Mouse (Mus musculus): Measurements from ENCODE around the gene Dnmt3a.
"Not testable (repeated sequence)": the region's sequence is repeated elsewhere in the genome, so short reads cannot be mapped to it uniquely, and the experiment has no call there.

Dnmt3a gene

GRCm38 (mm10) chr12:3907008-3907407 is 101.2 kb downstream of the Dnmt3a start:
- DNase-seq (ENCODE audit: low read depth, low spot score) = no peak
- Histone ChIP-seq H3K27me3 (ENCODE audit: control insufficient read depth, insufficient read depth, low read length, poor library complexity, severe bottlenecking) (no peaks in the 10 kb centered on the region), H3K36me3 (ENCODE audit: control insufficient read depth, insufficient read depth, low read length, poor library complexity, severe bottlenecking) (peaks cover 3% of the 10 kb centered on the region; the same call in 1 of the 2 replicates)

DNA sequence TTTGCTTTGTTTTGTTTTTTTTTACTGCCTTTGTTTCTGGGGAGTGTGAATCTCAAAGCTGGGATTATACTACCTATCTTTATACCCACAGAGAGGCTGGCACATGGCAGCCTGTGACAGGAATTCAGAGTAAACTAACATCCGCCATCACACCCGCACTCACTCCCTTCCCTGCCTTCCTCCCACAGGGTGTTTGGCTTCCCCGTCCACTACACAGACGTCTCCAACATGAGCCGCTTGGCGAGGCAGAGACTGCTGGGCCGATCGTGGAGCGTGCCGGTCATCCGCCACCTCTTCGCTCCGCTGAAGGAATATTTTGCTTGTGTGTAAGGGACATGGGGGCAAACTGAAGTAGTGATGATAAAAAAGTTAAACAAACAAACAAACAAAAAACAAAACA is 101.6 kb downstream of the Dnmt3a start:
- H3K27me3 ChIP-seq (ENCODE audit: control insufficient read depth, insufficient read depth, low read length, poor library complexity, severe bottlenecking) = no peaks in the 10 kb centered on the region
- H3K36me3 ChIP-seq (ENCODE audit: control insufficient read depth, insufficient read depth, low read length, poor library complexity, severe bottlenecking) = peaks cover 3% of the 10 kb centered on the region; the same call in 1 of the 2 replicates
- DNase-seq (ENCODE audit: low read depth, low spot score) = no peak

- Histone ChIP-seq H3K36me3 (ENCODE audit: control insufficient read depth, insufficient read depth, low read length, poor library complexity, severe bottlenecking) (peaks cover 2% of the 10 kb centered on the region; the same call in 1 of the 2 replicates), H3K27me3 (ENCODE audit: control insufficient read depth, insufficient read depth, low read length, poor library complexity, severe bottlenecking) (no peaks in the 10 kb centered on the region)
- no peak for DNase-seq (ENCODE audit: low read depth, low spot score)
Measured at GRCm38 (mm10) chr12:3910466-3911093, 104.8 kb downstream of the Dnmt3a start.

DNA sequence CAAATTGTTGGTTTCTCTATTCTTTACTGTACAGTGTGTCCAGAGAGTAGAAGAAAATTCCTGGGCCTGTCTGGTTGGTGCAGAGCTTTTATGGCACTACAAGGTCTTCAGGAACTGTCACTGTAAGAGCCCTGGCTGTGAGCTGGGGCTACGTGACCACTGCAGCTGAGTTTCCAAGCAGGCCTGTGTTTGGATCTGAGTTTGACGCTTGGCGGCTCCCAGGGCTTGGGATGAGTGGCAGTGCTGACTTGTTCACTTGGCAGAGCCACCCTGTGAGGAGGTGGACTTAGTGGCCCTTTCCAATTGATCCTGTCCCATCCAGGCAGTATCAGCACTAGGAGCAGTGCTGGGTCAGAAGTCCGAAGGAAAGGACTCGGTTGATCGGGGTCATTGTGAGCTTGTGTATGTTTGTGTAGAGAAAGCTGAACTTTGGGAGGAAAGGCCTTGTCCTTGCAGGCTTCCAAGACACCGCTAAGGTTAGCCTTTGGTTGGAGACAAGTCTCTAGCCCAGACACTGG is 106.1 kb downstream of the Dnmt3a start:
- H3K36me3 ChIP-seq (ENCODE audit: control insufficient read depth, insufficient read depth, low read length, poor library complexity, severe bottlenecking) = peaks cover 2% of the 10 kb centered on the region; the same call in 1 of the 2 replicates
- no peak for DNase-seq (ENCODE audit: low read depth, low spot score)
- no peaks in the 10 kb centered on the region for H3K27me3 ChIP-seq (ENCODE audit: control insufficient read depth, insufficient read depth, low read length, poor library complexity, severe bottlenecking)

GRCm38 (mm10) chr12:3915852-3916251 is 110.0 kb downstream of the Dnmt3a start:
- DNase-seq (ENCODE audit: low read depth, low spot score) = no peak
- H3K36me3 ChIP-seq (ENCODE audit: control insufficient read depth, insufficient read depth, low read length, poor library complexity, severe bottlenecking) = no peaks in the 10 kb centered on the region
- H3K27me3 ChIP-seq (ENCODE audit: control insufficient read depth, insufficient read depth, low read length, poor library complexity, severe bottlenecking) = no peaks in the 10 kb centered on the region

GRCm38 (mm10) chr12:3917668-3918341 is 112.0 kb downstream of the Dnmt3a start:
- H3K27me3 ChIP-seq (ENCODE audit: control insufficient read depth, insufficient read depth, low read length, poor library complexity, severe bottlenecking) = no peaks in the 10 kb centered on the region
- H3K36me3 ChIP-seq (ENCODE audit: control insufficient read depth, insufficient read depth, low read length, poor library complexity, severe bottlenecking) = no peaks in the 10 kb centered on the region
- DNase-seq (ENCODE audit: low read depth, low spot score) = no peak

- H3K36me3 ChIP-seq (ENCODE audit: control insufficient read depth, insufficient read depth, low read length, poor library complexity, severe bottlenecking) = no peaks in the 10 kb centered on the region
Measured at GRCm38 (mm10) chr12:3918577-3918976, 112.8 kb downstream of the Dnmt3a start.

GRCm38 (mm10) chr12:3919423-3919822 is 113.6 kb downstream of the Dnmt3a start:
- Histone ChIP-seq H3K27me3 (ENCODE audit: control insufficient read depth, insufficient read depth, low read length, poor library complexity, severe bottlenecking) (no peaks in the 10 kb centered on the region), H3K36me3 (ENCODE audit: control insufficient read depth, insufficient read depth, low read length, poor library complexity, severe bottlenecking) (no peaks in the 10 kb centered on the region)
- no peak for DNase-seq (ENCODE audit: low read depth, low spot score)

More at GRCm38 (mm10) chr12:3918577-3918976, 112.8 kb downstream of the Dnmt3a start:
- DNase-seq (ENCODE audit: low read depth, low spot score) = no peak
- H3K27me3 ChIP-seq (ENCODE audit: control insufficient read depth, insufficient read depth, low read length, poor library complexity, severe bottlenecking) = no peaks in the 10 kb centered on the region

DNA sequence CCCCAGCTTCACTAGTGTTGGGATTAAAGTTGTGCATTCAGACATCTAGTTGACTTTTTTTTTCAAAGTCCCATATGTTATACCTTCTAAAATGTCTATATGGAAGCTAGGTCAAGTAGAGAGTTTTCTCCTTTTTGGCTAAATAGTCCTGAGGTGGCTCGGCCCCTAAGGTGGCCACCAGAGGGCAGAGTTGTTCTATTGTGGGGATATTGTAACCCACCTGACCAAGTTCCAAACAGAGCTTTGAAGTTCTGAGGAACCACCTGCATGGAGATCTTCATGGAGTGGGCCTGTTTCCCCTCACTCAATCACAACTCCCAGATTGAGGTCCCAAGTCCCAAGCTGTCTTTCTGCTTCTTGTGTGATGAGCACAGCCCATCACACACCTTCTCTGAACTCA is 120.3 kb downstream of the Dnmt3a start:
- H3K27me3 ChIP-seq (ENCODE audit: control insufficient read depth, insufficient read depth, low read length, poor library complexity, severe bottlenecking) = no peaks in the 10 kb centered on the region
- H3K36me3 ChIP-seq (ENCODE audit: control insufficient read depth, insufficient read depth, low read length, poor library complexity, severe bottlenecking) = no peaks in the 10 kb centered on the region
- DNase-seq (ENCODE audit: low read depth, low spot score) = peak; percentile 76

GRCm38 (mm10) chr12:3928841-3929240 is 123.0 kb downstream of the Dnmt3a start:
- DNase-seq (ENCODE audit: low read depth, low spot score) = no peak
- Histone ChIP-seq H3K27me3 (ENCODE audit: control insufficient read depth, insufficient read depth, low read length, poor library complexity, severe bottlenecking) (no peaks in the 10 kb centered on the region), H3K36me3 (ENCODE audit: control insufficient read depth, insufficient read depth, low read length, poor library complexity, severe bottlenecking) (no peaks in the 10 kb centered on the region)

- DNase-seq (ENCODE audit: low read depth, low spot score); H3K27me3 ChIP-seq (ENCODE audit: control insufficient read depth, insufficient read depth, low read length, poor library complexity, severe bottlenecking); H3K36me3 ChIP-seq (ENCODE audit: control insufficient read depth, insufficient read depth, low read length, poor library complexity, severe bottlenecking): not testable (repeated sequence)
Measured at GRCm38 (mm10) chr12:3930090-3930865, 124.5 kb downstream of the Dnmt3a start.

DNA sequence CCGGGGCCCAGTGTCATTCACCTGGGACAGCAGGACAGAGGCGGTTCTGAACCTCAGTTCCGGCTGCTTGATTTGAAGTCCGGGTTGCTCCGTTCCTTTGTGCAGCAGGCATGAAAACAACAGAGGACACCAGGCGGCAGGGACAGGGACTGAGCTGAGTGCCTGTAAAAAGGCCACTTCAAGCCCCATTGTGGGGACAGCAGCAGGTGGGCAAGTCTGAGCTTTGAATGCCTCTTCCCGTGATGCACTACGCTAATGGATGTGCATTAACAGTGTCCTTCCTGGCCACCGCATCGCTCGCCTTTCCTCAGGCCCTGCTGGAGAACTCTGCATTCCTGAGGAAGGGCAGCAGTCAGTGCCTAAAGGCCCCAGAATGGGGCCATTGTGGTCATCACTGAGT is 136.2 kb downstream of the Dnmt3a start:
- H3K36me3 ChIP-seq (ENCODE audit: control insufficient read depth, insufficient read depth, low read length, poor library complexity, severe bottlenecking) = no peaks in the 10 kb centered on the region
- no peak for DNase-seq (ENCODE audit: low read depth, low spot score)
- H3K27me3 ChIP-seq (ENCODE audit: control insufficient read depth, insufficient read depth, low read length, poor library complexity, severe bottlenecking) = no peaks in the 10 kb centered on the region

DNA sequence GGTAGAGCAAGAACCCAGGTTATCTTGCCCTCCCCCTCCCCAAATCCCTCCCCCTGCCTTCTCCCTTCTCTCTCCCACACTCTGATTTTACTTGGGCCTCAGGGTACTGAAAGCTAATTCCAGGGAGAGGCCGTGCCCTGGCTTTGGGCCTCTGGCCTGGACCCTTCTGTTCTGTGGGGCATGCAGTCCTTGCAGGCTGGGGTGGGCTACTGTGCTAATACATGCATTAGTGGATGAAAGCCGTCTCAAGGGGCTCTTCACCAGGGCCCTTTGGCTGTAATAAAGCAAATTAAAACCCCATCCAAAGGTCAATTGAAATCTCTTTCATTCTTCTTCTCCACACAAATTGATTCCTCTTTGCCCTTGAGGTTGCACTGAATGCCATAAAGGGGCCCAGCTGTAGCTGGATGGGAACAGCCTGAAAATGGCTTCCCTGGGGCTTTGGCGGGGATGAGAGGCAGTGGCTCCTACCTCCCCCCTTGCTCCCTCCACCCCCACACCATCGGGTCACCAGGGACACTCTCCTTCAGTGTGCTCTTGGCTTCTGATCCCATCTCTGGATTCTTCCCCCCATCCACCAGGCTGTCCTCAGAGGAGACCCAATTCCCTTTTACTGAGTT is 138.8 kb downstream of the Dnmt3a start:
- Histone ChIP-seq H3K36me3 (ENCODE audit: control insufficient read depth, insufficient read depth, low read length, poor library complexity, severe bottlenecking) (no peaks in the 10 kb centered on the region), H3K27me3 (ENCODE audit: control insufficient read depth, insufficient read depth, low read length, poor library complexity, severe bottlenecking) (no peaks in the 10 kb centered on the region)
- no peak for DNase-seq (ENCODE audit: low read depth, low spot score)

- DNase-seq (ENCODE audit: low read depth, low spot score) = no peak
- Histone ChIP-seq H3K36me3 (ENCODE audit: control insufficient read depth, insufficient read depth, low read length, poor library complexity, severe bottlenecking) (no peaks in the 10 kb centered on the region), H3K27me3 (ENCODE audit: control insufficient read depth, insufficient read depth, low read length, poor library complexity, severe bottlenecking) (no peaks in the 10 kb centered on the region)
Measured at GRCm38 (mm10) chr12:3947503-3947902, 141.7 kb downstream of the Dnmt3a start.

All from splenic B cell, adult 2 months (primary cell).